Mouse (Mus musculus) frontal cortex, postnatal 36 days (tissue): ENCODE measurements around the gene Rhobtb1.

ENCODE experiments used
- DNase-seq, 2 experiments: peaks; one replicate each; pipeline ENCODE4 v3.0.0; 2022; ENCODE audit warnings: low spot score in 2 of 2

The Rhobtb1 gene

DNA sequence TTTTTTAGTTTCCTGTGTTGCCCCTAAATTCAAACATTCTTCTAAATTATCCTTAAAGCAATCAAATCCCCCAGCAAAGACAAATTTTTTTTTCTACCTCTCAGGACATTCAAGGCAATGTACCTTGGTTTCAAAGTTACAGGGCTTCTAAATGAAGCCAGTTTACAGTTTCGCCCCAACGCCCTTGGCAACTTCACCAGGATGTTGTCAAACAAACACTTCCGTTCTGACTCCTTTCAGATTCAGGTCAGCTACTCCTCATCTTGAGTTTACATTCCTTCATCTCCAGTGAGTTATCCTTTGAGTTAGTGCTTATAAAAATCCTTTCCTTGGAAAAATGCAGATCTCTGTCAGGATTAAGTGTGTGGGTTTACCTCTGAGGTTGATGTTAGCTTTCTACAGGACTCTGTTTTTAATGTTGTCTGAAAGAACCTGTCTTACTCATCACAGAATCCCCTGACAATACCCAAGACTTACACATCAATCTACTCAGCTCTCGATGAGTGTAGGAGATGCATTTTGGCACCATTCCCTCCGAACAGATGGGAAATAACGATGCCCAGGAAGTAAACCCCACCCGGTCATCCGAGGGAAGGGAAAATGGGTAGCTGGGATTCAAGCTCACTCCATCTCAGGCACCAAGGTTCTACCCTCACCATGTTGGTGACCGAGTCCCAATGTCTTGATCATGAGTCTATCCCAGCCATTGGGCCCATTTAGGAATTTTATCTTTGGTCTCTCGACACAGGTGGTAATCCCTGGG is 94.9 kb downstream of the Rhobtb1 start:
- no peak for DNase-seq

DNA sequence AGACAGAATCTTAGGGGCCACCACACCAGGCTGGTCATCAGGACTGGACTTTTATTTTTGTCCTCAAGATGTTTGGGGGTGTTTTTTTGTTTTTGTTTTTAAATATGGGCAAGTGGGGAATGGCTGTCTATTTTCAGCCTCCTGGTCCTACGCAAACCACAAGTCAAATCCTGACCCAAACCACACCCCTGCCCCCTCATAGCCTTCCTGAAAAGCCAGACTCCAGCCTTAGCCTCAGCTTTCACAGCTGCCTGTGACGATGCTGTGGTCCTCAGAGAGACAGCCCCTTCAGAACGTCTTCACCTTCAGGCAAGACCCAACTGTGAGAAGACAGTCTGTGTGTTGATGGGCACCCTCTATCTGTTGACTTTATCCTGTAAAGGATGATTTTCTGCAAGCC is 95.5 kb downstream of the Rhobtb1 start:
- no peak for DNase-seq

DNA sequence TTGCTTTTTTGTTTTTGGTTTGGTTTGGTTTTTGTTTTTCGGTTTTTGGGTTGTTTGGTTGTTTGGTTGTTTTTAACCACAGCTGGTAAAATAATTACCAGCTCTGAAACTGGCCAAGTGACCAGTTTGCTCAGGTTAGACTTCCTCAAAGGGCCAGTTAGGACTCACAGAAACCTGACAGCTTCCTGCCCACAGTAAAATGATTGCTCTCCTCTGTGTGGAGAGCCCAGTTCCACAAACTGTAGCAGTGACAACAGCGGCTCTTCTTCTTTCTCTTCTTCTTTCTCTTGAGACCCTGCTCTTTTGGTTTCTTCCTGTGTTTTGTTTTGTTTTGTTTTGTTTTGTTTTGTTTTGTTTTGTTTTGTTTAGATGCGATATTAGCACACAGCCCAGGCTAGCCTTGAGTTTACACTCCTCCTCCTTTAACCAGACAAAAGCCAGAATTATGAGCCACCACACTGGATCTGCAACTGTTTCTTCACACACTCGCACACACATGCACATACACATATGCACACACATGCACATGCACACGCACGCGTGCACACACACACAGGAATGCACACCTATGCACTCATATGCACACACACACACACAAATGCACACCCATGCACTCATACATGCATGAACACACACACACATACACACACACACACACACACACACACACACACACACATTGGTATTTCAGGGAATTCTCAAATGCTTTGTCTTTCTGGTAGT is 96.2 kb downstream of the Rhobtb1 start:
- no peak for DNase-seq

DNA sequence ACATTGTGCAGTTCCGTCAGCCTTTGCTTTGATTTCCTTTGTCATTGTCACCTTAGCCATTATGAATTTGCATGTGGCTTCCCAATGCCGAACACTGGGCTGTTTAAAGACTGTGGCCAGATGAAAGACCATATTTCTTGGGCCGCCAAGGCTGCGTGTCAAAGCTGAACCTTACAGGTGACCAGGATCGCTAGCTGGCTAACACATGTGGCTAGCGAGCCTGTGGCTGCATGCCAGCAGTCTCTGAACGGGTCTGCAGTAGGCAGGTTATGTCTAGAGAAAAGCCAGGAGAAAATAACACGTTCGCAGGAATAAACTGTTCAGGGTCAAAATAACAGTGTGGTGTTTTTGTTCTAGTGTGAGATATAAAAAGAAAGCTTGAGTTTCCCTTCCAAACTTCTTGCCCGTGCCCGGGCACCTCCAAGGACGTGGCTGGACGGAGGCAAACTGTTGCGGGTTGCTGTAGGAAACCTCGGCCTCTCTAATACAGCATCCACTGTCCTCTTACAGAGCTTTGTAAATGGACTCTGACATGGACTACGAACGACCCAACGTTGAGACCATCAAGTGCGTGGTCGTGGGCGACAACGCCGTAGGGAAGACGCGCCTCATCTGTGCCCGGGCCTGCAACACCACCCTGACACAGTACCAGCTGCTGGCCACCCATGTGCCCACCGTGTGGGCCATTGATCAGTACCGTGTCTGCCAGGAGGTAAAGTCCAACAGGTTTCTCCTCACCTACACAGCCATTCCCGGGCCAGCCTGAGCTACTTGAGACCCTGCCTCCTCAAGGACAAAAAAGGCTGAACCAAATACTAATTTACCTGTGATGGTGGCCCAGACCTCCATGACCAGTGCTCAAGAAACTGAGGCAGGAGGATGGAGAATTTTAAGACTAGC is 97.3 kb downstream of the Rhobtb1 start:
- DNase-seq: no peak

DNA sequence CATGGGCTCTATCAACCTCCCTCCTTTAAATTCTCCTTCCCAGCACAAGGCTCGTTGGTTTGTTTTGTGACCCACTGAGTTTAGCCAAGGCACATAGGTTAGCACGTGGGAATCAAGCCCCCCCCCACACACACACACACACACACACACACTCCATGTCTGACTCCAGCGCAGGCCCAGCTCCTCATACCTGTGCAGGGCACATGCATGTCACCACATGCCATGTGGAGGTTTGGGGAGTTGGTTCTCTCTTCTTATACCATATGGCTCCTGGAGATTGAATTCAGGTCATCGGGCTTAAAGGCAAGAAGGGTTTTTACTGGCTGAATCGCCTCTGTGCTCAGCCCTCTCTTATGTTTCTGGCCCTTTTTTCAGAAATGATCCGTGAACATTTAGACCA is 100.0 kb downstream of the Rhobtb1 start:
- DNase-seq: no peak

DNA sequence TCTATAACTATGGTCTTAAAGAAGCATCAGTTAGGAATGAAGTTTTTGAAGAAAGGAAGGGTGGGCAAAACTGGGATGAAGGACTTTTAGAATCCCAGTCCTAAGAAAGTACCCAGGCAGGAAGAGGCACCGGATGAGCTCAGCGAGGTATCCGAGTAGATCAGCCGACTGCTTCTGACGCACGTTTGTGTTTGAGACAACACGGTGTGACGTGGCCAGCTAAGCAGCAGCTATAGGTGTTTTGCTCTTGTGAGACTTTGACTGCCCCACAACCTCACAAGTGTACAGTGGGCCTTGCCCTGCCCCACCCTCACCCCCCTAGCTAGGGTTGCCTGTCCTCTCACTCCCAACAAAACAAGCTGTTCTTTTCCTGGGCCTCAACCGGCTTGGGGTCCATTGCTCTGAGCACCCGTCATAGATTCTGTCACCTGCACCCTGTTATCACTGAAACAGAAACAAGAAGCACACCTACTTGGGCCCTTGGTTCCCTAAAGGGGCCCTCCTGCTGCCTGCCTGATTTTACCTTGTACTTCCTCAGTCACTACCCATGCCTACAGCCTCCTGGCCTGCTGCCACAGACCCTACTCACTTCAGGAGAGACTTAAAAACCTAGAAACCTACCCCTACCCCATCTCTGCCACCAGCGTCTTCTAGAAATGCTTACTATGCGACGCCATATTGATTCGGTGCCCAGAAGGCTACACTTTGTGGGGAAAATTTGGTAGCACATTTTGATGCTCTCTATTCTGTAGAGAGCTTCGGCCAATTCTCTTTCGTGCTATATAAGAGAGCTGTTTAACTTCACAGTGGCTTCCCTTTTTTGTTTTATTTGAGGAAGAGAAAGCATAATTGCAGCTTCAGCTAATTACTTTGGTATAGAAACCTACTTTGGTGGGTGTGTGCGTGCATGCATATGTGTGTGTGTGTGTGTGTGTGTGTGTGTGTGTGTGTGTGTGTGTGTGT is 101.2 kb downstream of the Rhobtb1 start:
- DNase-seq: no peak

DNA sequence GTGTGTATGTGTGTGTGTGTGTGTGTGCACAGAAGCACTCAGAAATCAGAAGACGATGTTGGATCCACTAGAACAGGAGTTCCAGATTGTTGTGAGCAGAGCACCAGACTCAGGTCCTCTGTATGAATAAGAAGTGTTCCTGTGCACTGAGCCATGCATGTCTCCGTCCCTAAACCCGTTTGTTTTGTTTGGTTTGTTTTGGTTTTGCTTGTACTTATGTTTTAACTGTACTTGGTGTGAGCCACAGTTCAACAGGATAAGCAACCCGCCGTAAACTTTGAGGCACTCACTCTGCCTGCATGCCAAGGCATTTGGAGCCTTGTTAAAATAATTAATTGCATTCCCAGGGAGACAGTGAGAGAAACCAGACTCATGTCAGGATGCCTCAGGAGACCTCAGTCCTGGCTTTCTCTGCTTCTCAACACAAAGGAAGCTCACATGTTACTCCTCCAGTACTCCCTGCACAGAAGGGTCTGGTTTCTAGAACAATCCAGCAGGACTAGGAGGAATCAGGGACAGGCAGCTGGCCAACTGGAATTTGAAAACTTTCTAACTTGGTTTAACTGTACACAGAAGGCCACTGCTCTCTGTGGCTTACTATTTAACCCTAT is 101.9 kb downstream of the Rhobtb1 start:
- no peak for DNase-seq

DNA sequence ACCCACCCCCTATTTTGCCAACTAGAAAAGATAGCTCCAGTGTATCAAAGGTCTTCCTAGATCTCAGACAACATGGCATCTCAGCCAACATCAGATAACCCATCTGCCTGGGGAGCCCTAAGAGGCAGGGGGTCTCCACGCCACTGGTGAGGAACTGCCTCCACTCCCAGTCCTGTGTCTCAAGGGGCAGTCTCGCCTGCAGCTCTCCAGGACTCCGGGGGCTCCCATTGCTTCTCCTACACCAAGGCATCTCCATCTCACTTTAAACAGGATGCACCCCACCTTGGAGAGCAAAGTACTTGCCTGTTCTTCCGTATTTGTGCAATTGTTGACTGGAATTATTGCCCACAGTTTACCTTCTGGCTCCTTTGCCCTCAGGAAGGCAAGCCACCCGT is 102.4 kb downstream of the Rhobtb1 start:
- DNase-seq: no peak

DNA sequence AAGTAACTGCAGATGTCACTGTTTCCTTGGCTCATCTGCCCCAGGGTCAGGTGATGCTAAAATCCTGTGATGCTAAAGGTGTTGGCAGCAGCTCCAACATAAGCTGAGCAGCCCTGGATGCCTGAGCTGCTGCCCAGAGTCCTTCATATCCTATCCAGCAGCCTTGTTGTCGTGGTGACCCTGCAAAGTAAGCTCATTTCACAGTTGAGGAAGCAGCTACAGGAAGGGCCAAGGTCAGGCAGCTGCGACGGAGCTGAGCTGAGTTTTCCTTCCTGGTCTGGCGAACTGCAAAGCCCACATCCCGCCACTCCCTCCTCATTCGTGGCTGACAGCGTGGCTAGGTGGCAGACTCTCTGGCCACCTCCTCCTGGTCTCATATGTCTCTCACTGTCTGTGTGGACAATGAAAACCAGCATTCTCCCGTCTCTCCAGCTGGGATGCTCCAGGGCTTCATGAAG is 103.2 kb downstream of the Rhobtb1 start:
- peak in 1 of 2 experiments; percentile 11 for DNase-seq

DNA sequence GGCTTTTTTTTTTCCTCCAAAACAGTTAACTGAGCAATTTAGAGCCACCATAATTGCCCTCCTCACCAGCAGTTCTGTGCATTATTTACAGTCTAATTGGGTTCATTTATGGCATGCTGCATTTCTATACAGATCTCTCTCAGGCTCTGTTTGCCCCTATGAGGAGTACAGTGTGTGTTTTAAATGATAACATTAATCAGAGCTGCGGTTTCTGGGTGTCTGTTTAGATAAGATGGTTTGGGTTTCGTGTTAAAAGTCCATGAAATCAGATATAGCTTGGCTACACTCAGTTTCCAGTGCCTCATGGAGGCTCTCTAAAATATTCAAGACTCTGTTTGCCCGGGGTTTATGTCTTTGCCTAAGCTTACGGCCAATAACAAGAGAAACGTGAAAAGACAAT is 104.4 kb downstream of the Rhobtb1 start:
- no peak for DNase-seq

DNA sequence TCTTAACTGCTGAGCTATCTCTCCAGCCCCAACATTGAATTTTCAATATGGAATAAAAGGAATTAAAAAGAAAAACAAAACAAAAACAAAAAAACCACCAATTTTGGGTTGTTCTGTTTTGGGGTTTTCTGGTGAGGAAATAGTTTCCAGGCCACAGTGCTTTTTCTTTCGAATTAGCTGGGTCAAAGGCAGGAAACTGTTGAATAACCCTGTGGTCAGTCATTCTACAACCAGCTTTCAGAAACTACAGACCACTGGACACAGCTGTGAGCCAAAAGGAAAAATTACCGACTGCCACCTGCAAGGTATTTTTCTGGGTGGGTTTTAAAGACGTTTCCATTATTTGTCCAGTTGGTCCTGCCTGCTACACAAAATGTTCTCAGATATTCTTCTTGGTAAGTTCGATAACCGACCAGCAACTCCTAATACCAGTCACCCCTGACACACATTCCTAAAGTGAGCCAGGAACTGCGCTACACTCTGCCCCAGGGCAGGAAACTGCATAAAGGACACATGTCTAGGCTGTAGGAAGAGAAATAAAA is 106.4 kb downstream of the Rhobtb1 start:
- no peak for DNase-seq

DNA sequence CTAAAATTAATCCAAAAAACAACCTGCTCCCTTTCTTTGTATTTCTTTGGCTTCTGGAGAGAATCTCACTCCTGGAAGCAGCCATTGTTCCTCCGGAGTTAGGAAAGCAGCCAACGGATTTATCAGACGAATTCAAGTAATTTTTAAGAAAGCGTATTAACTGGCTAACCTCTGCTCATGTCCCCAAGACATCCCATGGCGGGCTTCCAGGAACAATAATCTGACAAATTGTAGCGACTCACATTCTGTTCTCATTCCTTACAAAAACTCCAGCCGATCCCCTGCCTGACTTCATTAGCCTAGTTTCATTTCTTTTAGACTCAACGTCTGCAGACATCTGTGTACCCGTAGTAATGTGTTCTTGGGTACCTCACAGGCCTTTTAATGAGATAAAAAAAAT is 107.4 kb downstream of the Rhobtb1 start:
- DNase-seq: no peak

DNA sequence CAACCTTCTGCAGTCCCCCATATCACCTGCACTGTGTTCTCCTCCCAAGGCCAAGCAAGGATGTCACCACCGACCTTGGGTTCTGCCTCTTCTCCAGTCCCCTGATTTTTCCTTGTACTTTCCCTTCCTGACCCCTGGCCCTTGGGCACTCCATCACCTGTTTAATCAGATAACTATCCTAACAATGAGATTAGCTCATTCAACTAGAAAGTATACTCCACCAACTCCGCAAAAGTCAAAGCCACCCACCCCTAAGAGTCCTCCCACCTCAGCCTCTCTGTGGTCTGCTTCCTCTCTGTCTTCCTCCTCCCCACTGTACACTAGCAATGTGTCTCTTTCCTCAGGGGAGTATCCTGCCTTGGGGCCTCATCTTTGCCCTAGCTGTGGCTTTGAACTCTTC is 107.9 kb downstream of the Rhobtb1 start:
- no peak for DNase-seq

DNA sequence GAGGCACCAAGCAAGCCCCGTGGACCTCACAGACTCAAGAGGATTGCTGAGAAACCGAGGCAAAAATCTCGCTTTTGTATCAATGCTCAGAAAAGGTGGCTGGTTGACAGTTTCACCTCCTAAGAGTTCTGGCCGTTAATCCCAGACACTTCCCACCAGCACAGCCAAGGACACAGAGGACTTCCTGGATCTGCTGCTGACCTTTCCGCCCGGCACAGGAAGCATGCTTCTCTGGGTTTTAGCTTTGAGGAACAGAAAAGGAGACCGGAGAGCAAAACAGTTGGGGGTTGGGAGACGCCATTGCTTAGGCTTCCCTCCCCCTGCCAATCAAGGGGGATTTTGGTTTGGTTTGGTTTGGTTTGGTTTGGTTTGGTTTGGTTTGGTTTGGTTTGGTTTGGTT is 108.7 kb downstream of the Rhobtb1 start:
- no peak for DNase-seq

DNA sequence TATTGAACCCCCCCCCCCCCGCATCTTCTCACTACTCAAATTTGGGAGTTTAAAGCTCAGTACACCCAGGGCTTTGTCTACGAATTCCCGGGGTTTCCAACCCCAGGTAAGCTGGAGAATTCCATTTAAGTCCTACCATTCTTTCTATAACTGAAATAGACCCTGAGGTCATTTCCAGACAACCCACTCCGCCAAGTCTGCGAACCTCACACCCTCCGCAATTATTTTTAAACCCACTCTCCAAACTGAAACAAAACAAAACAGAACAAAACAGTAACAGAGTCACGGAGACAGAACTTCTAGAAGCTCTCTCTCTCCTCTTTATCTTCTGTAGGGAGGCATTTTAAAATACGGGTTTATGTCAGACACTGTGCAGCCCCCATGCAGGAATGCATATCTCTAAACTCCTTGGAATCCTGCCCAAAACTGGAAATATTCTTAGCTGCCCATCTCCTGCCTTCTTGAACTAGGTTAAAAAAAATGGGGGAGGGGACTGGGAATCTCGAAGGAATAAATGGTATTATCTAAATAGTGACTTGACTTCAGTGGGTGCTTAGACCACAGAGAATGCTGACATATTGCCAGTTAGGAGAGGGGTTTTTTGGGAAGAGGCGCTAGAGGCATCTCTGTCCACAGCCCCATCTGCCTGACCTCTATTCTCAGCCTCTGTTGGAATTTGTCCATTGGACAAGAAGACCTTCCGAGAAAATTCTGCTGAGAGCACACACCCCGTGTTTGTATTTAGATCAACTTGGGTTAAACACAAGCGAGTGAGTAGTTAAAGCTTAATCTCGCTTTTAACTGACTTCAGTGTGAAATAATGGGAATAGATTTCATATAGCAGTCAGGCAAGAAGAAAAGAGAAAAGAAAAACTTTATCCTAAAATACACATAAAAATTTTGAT is 111.9 kb downstream of the Rhobtb1 start:
- DNase-seq: no peak

DNA sequence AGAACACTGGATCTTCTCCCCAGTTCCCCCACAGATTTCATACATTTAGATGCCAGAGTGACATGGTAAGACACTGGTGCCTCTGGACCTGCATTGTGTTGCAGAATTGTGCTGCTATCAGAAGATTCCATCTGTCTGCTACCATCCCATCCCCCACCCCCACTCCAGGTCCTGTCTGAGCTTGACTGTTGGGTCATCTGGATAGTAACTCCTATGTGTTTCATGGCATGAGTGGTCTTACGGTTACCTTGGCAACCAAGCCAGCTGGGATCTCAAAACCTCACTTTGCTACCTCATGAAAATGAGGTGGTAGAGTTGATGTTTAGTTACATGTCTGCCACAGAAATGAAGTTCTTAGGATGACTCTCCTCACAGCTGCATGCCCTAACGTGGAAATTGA is 112.7 kb downstream of the Rhobtb1 start:
- DNase-seq: no peak

DNA sequence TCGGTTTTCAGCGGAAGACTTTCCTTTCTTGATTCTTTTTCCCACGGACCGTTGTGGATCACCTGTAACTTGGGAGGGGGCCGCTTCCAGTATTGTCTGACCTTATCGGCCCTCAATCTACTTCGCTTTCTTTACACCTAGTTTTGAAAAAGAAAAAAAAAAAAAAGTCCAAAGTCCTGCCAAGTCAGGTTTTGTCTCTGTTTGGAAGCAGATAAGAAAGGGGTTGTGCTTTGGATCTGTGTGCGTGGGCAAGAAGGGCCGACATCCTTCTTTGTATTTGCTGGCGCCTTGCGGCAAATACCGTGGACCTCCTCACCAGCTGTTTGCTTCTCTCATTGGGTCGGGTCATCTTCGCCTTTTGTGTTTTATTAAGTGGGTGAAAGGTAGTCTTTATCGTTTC is 114.2 kb downstream of the Rhobtb1 start:
- DNase-seq: no peak

DNA sequence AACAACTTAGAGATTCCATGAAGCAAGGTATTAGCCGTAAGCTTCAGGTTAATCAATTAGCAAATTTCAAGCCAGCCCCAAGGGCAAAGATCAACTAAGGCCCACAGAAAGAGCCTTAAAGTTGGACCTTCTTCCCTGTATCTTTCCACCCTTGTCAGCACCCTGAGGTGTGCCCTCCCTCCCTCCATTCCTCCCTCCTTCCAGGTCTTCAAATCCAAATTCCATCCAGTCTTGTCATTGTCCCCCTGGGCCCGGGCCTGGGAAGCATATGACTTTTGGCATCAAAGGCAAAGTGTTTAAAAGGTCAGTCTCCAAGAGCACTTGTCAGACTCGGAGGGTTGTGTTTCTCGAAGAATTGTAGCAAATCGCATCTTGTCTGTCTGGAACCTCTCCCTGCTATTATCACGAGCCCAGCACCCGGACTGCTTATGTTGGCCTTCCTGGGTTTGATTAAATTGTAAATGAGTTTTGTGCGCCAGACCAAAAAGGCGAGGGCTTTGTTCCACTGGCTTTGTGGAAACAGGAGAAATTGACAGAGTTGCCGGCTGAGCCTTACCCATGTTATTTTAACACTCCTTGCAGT is 116.9 kb downstream of the Rhobtb1 start:
- no peak for DNase-seq

DNA sequence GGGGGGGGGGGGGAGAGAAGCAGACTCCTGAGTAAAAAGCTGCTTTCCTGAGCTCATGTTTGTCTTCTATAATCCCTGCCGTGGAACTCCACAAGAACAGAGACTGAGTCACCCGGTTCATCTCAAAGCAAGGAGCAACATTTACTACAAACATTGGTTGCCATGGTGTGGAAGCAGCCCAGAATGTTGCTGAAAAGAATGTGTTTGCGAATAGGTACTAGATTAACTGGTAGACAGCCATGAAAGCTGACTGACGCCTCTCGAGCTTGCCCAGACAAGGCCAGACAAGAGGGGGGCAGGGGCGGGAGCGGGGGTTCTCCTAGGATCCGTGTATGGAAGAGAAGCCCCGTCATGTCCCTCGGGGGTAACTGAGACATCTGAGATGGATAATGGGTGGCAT is 120.2 kb downstream of the Rhobtb1 start:
- no peak for DNase-seq
